Mouse (Mus musculus): Measurements from ENCODE around the gene Ralb. TPM values are rescaled to one million over a fixed set of nuclear protein-coding genes. Genes with fewer than 3 reads are reported as not detected.

The Ralb gene
- polyA plus RNA-seq, 1 experiment from 2014 or later, result 252 TPM

GRCm38 (mm10) chr1:119422460-119423015, 82.1 kb downstream of the Ralb start:
- Histone ChIP-seq H3K4me2 (ENCODE audit: low read depth, low read length) (peak overlapping the region; percentile 100), H3K9ac (ENCODE audit: low read length) (peak overlapping the region; percentile 64), H3K27ac (ENCODE audit: low read length) (no peak overlapping the region), H3K4me1 (replicated peaks; ENCODE audit: control insufficient read depth, insufficient read depth, low read length) (peaks cover 16% of the 10 kb centered on the region), H3K27me3 (ENCODE audit: control insufficient read depth, insufficient read depth, low read depth, low read length) (peaks cover 75% of the 10 kb centered on the region), H3K36me3 (ENCODE audit: control insufficient read depth, insufficient read depth, low read length) (no peaks in the 10 kb centered on the region), H3K4me3 (ENCODE audit: low read length) (peak overlapping the region; percentile 69), H3K9me3 (ENCODE audit: control insufficient read depth, low read length) (no peaks in the 10 kb centered on the region)
- ATAC-seq (ENCODE audit: low read depth), result 0 out of 2 replicates have a peak, but pooled peaks have one; percentile 1
- 1% methylated on average over 30 of the region's 32 CpGs for WGBS

DNA sequence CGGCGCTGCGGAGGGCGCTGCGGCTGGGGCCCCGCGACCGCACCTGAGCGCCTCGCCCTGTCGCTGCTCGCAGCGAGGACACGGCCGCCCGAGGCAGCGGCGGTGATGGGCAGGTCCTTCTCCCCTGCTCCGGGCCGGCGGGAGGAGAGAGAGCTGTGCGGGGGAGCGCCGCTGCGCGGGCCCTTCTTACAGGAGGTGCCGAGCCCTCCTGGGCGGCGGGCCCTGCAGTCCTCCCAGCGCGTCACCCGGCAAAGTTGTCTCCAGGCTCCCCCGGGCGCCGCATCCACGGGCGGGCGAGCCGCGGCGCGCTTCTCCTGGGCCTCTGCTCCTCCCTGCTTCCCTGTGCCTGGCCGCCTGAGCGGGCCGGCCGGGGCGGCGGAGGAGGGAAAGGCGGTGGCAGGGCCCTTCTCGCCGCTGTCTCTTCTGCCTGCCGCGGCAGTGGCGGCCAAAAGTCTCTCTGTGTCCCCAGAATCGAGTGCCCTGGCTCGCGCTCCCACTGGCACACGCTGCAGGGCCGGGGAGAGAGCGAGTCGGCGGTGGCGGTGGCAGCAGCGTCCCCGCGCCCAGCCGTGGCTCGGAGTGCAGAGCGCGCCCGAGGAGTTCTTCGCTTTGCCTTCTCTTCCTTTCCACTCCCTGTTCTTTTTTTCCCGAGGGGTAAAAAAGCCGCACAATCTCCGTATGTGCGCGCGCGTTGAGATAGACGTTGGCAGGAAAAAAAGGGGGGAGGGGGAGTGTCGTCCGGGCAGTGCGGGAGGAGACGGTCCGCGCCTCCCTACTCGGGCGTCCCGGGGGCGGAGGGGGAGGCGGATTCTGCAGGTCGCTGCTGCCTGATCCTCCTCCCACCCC, 82.8 kb downstream of the Ralb start, which contains the start of gene Inhbb:
TSS of gene Inhbb (minus strand) at position 673 of the 846 bp plus-strand sequence.
- H3K4me2 ChIP-seq (ENCODE audit: low read depth, low read length), result peak within 1 kb of the TSS; percentile 100
- peak within 1 kb of the TSS; percentile 64 for H3K9ac ChIP-seq (ENCODE audit: low read length)
- H3K4me1 ChIP-seq (replicated peaks; ENCODE audit: control insufficient read depth, insufficient read depth, low read length), result peaks cover 16% of the 10 kb centered on the region
- no peaks in the 10 kb centered on the region for H3K36me3 ChIP-seq (ENCODE audit: control insufficient read depth, insufficient read depth, low read length)
- peaks cover 82% of the 10 kb centered on the region for H3K27me3 ChIP-seq (ENCODE audit: control insufficient read depth, insufficient read depth, low read depth, low read length)
- ATAC-seq (ENCODE audit: low read depth), result peak; percentile 46
- 0% methylated on average over 69 of the region's 92 CpGs for WGBS
- no peaks in the 10 kb centered on the region for H3K9me3 ChIP-seq (ENCODE audit: control insufficient read depth, low read length)
- H3K27ac ChIP-seq (ENCODE audit: low read length), result no peak within 1 kb of the TSS
- H3K4me3 ChIP-seq (ENCODE audit: low read length), result peak within 1 kb of the TSS; percentile 69

- no peak overlapping the region for H3K27ac ChIP-seq (ENCODE audit: low read length)
- H3K36me3 ChIP-seq (ENCODE audit: control insufficient read depth, insufficient read depth, low read length), result no peaks in the 10 kb centered on the region
- peak overlapping the region; percentile 64 for H3K9ac ChIP-seq (ENCODE audit: low read length)
- H3K9me3 ChIP-seq (ENCODE audit: control insufficient read depth, low read length), result no peaks in the 10 kb centered on the region
- H3K4me1 ChIP-seq (replicated peaks; ENCODE audit: control insufficient read depth, insufficient read depth, low read length), result peaks cover 16% of the 10 kb centered on the region
- peak overlapping the region; percentile 100 for H3K4me2 ChIP-seq (ENCODE audit: low read depth, low read length)
- peaks cover 84% of the 10 kb centered on the region for H3K27me3 ChIP-seq (ENCODE audit: control insufficient read depth, insufficient read depth, low read depth, low read length)
- WGBS, result 1% methylated on average over 12 of the region's 78 CpGs
- ATAC-seq (ENCODE audit: low read depth), result peak; percentile 75
- H3K4me3 ChIP-seq (ENCODE audit: low read length), result peak overlapping the region; percentile 69
These were observed 83.5 kb downstream of the Ralb start for GRCm38 (mm10) chr1:119420984-119421575.

Other genes with a start within 250 kb of the Ralb start
- 0.36 and 0.53 TPM in 2 replicates for gene Inhbb, start 82.5 kb downstream of the Ralb start, polyA plus RNA-seq (2015; fragmentation: Nextera tagmentation; extraction: Ambion mirVana)
- 30.6 and 32.7 TPM in 2 replicates for gene Tmem185b, start 21.4 kb upstream of the Ralb start, polyA plus RNA-seq (2015; fragmentation: Nextera tagmentation; extraction: Ambion mirVana)
- gene Epb41l5, start 144.2 kb upstream of the Ralb start, polyA plus RNA-seq (2015; fragmentation: Nextera tagmentation; extraction: Ambion mirVana), result 43.7 and 47.7 TPM in 2 replicates